Mouse (Mus musculus): ENCODE measurements at regions not wholly inside any gene's neighbourhood (a gene's known extent, or its start where the extent isn't known, plus 50 kb on each side); places are given as distances from the start of the nearest gene placed in this dataset.
A peak's percentile ranks its signal among the peaks of the same experiment; 100 is the strongest.

DNA sequence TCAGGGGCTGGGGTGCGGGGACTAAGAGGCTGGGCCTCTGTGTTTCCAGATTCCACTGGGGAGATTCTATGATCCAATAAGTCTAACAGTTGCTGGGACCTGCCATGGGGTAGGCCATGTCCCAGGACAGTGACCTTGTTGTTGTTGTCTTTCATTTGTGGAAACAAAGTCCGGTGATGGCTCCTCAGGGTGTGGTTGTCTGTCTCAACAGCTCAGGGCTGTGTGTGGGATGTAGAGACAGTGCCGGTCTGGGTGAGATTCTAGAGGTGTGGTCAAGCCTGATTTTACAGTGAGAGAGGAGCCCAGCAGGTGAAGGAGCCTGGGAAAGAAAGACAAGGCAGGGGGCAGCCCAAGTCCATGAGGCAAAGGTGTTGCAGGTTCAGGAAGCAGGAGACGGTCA lies 111.5 kb upstream of the Sulf2 start:
- WGBS: 85% methylated on average over 4 of the region's 4 CpGs
- H3K36me3 ChIP-seq (ENCODE audit: control insufficient read depth, insufficient read depth, low read length): no peaks in the 10 kb centered on the region
- peaks cover 12% of the 10 kb centered on the region; the same call in 1 of the 2 replicates for H3K4me1 ChIP-seq (ENCODE audit: control insufficient read depth, insufficient read depth, low read length)
- H3K27me3 ChIP-seq (replicated peaks; ENCODE audit: control insufficient read depth, insufficient read depth, low read length): no peaks in the 10 kb centered on the region
- no peak for ATAC-seq (ENCODE audit: low read depth)
- H3K9me3 ChIP-seq (ENCODE audit: control insufficient read depth, low read length): no peaks in the 10 kb centered on the region
- DNase-seq (ENCODE audit: low spot score): no peak
- no peak overlapping the region for H3K27ac ChIP-seq (replicated peaks; ENCODE audit: low read depth, low read length)
- H3K9ac ChIP-seq (ENCODE audit: low read depth, low read length): no peak overlapping the region
- no peak overlapping the region for H3K4me3 ChIP-seq (ENCODE audit: low read depth, low read length)
- no peak overlapping the region for H3K4me2 ChIP-seq (ENCODE audit: low read depth, low read length)

DNA sequence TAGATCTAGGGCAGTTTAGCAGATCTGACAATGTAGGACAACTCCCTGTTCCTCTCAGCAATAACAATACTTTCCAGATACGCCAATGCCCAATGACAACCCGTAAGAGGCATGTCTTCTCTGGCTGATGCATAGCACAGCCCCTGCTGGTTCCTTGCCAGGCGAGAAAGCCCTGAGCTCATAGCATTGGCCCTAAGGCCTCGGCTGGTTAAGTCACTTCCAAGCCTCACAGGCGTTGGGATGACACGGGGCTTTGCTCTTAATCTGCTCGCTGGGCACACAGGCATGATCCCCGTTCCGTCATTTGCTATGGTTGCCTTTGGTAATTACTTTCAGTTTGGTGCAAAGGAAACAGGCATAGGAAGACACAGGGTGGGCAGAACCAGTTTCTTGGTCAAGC lies 111.0 kb upstream of the Sulf2 start:
- 67% methylated on average over 9 of the region's 9 CpGs for WGBS

GRCm38 (mm10) chr2:166264756-166265155 lies 109.3 kb upstream of the Sulf2 start:
- Histone ChIP-seq H3K4me3 (ENCODE audit: low read depth, low read length) (no peak overlapping the region), H3K4me2 (ENCODE audit: low read depth, low read length) (no peak overlapping the region), H3K4me1 (ENCODE audit: control insufficient read depth, insufficient read depth, low read length) (peaks cover 19% of the 10 kb centered on the region), H3K9me3 (ENCODE audit: control insufficient read depth, low read length) (no peaks in the 10 kb centered on the region), H3K36me3 (ENCODE audit: control insufficient read depth, insufficient read depth, low read length) (no peaks in the 10 kb centered on the region), H3K27me3 (replicated peaks; ENCODE audit: control insufficient read depth, insufficient read depth, low read length) (no peaks in the 10 kb centered on the region), H3K9ac (ENCODE audit: low read depth, low read length) (no peak overlapping the region), H3K27ac (replicated peaks; ENCODE audit: low read depth, low read length) (no peak overlapping the region)
- no peak for DNase-seq (ENCODE audit: low spot score)
- ATAC-seq (ENCODE audit: low read depth): no peak
- 85% methylated on average over 9 of the region's 9 CpGs for WGBS

More for the DNA sequence above, 111.0 kb upstream of the Sulf2 start:
- Histone ChIP-seq H3K4me1 (ENCODE audit: control insufficient read depth, insufficient read depth, low read length) (peaks cover 12% of the 10 kb centered on the region; the same call in 1 of the 2 replicates), H3K4me2 (ENCODE audit: low read depth, low read length) (no peak overlapping the region), H3K27ac (replicated peaks; ENCODE audit: low read depth, low read length) (no peak overlapping the region), H3K4me3 (ENCODE audit: low read depth, low read length) (no peak overlapping the region), H3K9me3 (ENCODE audit: control insufficient read depth, low read length) (no peaks in the 10 kb centered on the region), H3K36me3 (ENCODE audit: control insufficient read depth, insufficient read depth, low read length) (no peaks in the 10 kb centered on the region), H3K9ac (ENCODE audit: low read depth, low read length) (no peak overlapping the region), H3K27me3 (replicated peaks; ENCODE audit: control insufficient read depth, insufficient read depth, low read length) (no peaks in the 10 kb centered on the region)
- ATAC-seq (ENCODE audit: low read depth) (peak; percentile 60; the same call in 1 of the 2 replicates), DNase-seq (ENCODE audit: low spot score) (peak; percentile 86)

GRCm38 (mm10) chr2:166261799-166262198 lies 106.3 kb upstream of the Sulf2 start:
- H3K4me2 ChIP-seq (ENCODE audit: low read depth, low read length): no peak overlapping the region
- 0 out of 2 replicates have a peak, but pooled peaks cover 4% of the 10 kb centered on the region for H3K9me3 ChIP-seq (ENCODE audit: control insufficient read depth, low read length)
- DNase-seq (ENCODE audit: low spot score): peak; percentile 57
- no peaks in the 10 kb centered on the region for H3K36me3 ChIP-seq (ENCODE audit: control insufficient read depth, insufficient read depth, low read length)
- peaks cover 28% of the 10 kb centered on the region for H3K4me1 ChIP-seq (ENCODE audit: control insufficient read depth, insufficient read depth, low read length)
- no peak for ATAC-seq (ENCODE audit: low read depth)
- 31% methylated on average over 7 of the region's 7 CpGs for WGBS
- H3K9ac ChIP-seq (ENCODE audit: low read depth, low read length): no peak overlapping the region
- no peak overlapping the region for H3K4me3 ChIP-seq (ENCODE audit: low read depth, low read length)
- no peaks in the 10 kb centered on the region for H3K27me3 ChIP-seq (replicated peaks; ENCODE audit: control insufficient read depth, insufficient read depth, low read length)
- no peak overlapping the region for H3K27ac ChIP-seq (replicated peaks; ENCODE audit: low read depth, low read length)

- Histone ChIP-seq H3K27ac (replicated peaks; ENCODE audit: low read depth, low read length) (peak overlapping the region; percentile 35), H3K36me3 (ENCODE audit: control insufficient read depth, insufficient read depth, low read length) (no peaks in the 10 kb centered on the region), H3K9me3 (ENCODE audit: control insufficient read depth, low read length) (0 out of 2 replicates have a peak, but pooled peaks cover 4% of the 10 kb centered on the region), H3K9ac (ENCODE audit: low read depth, low read length) (no peak overlapping the region), H3K4me1 (ENCODE audit: control insufficient read depth, insufficient read depth, low read length) (peaks cover 30% of the 10 kb centered on the region), H3K4me3 (ENCODE audit: low read depth, low read length) (no peak overlapping the region), H3K4me2 (ENCODE audit: low read depth, low read length) (no peak overlapping the region), H3K27me3 (replicated peaks; ENCODE audit: control insufficient read depth, insufficient read depth, low read length) (no peaks in the 10 kb centered on the region)
- WGBS: 60% methylated on average over 7 of the region's 7 CpGs
- ATAC-seq (ENCODE audit: low read depth) (no peak), DNase-seq (ENCODE audit: low spot score) (no peak)
Observed at GRCm38 (mm10) chr2:166261065-166261464, 105.6 kb upstream of the Sulf2 start.

DNA sequence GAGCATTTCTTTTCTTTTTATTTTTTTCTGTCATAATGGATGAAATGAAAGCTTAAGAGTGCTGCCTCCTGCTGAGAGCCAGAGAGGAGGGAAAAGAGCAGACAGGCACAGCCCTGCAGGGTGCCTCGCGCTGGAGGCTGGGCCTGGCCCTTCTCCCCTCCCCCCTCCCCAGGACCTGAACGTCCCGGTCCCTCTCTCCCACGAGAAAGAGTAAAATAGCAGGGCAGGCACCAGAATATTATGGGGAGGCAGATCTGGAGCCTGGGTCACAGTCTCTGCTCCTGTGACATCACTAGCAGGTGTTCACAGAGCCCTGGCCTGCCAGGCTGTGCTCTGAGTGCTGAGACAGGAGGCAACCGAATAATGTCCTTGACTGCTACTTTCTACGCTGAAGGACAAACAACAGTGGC lies 103.3 kb upstream of the Sulf2 start:
- H3K27ac ChIP-seq (replicated peaks; ENCODE audit: low read depth, low read length): no peak overlapping the region; the same call in 1 of the 2 replicates
- 0 out of 2 replicates have a peak, but pooled peaks cover 4% of the 10 kb centered on the region for H3K9me3 ChIP-seq (ENCODE audit: control insufficient read depth, low read length)
- ATAC-seq (ENCODE audit: low read depth) (no peak), DNase-seq (ENCODE audit: low spot score) (no peak)
- no peak overlapping the region for H3K9ac ChIP-seq (ENCODE audit: low read depth, low read length)
- no peaks in the 10 kb centered on the region for H3K36me3 ChIP-seq (ENCODE audit: control insufficient read depth, insufficient read depth, low read length)
- H3K27me3 ChIP-seq (replicated peaks; ENCODE audit: control insufficient read depth, insufficient read depth, low read length): no peaks in the 10 kb centered on the region
- H3K4me2 ChIP-seq (ENCODE audit: low read depth, low read length): 0 out of 2 replicates have a peak overlapping the region, but pooled peaks have one; percentile 8
- H3K4me3 ChIP-seq (ENCODE audit: low read depth, low read length): no peak overlapping the region
- H3K4me1 ChIP-seq (ENCODE audit: control insufficient read depth, insufficient read depth, low read length): peaks cover 30% of the 10 kb centered on the region
- WGBS: 9% methylated on average over 7 of the region's 7 CpGs

- Histone ChIP-seq H3K27ac (replicated peaks; ENCODE audit: low read depth, low read length) (no peak overlapping the region), H3K4me1 (ENCODE audit: control insufficient read depth, insufficient read depth, low read length) (peaks cover 30% of the 10 kb centered on the region), H3K4me3 (ENCODE audit: low read depth, low read length) (no peak overlapping the region), H3K36me3 (ENCODE audit: control insufficient read depth, insufficient read depth, low read length) (no peaks in the 10 kb centered on the region), H3K4me2 (ENCODE audit: low read depth, low read length) (no peak overlapping the region), H3K9me3 (ENCODE audit: control insufficient read depth, low read length) (0 out of 2 replicates have a peak, but pooled peaks cover 4% of the 10 kb centered on the region), H3K9ac (ENCODE audit: low read depth, low read length) (no peak overlapping the region), H3K27me3 (replicated peaks; ENCODE audit: control insufficient read depth, insufficient read depth, low read length) (no peaks in the 10 kb centered on the region)
- ATAC-seq (ENCODE audit: low read depth) (no peak), DNase-seq (ENCODE audit: low spot score) (no peak)
- 70% methylated on average over 4 of the region's 4 CpGs for WGBS
Observed at GRCm38 (mm10) chr2:166257666-166258065, 102.2 kb upstream of the Sulf2 start.

- Histone ChIP-seq H3K4me1 (ENCODE audit: control insufficient read depth, insufficient read depth, low read length) (peaks cover 22% of the 10 kb centered on the region), H3K4me3 (ENCODE audit: low read depth, low read length) (no peak overlapping the region), H3K9me3 (ENCODE audit: control insufficient read depth, low read length) (0 out of 2 replicates have a peak, but pooled peaks cover 4% of the 10 kb centered on the region), H3K9ac (ENCODE audit: low read depth, low read length) (no peak overlapping the region), H3K4me2 (ENCODE audit: low read depth, low read length) (no peak overlapping the region), H3K27ac (replicated peaks; ENCODE audit: low read depth, low read length) (no peak overlapping the region), H3K36me3 (ENCODE audit: control insufficient read depth, insufficient read depth, low read length) (no peaks in the 10 kb centered on the region), H3K27me3 (replicated peaks; ENCODE audit: control insufficient read depth, insufficient read depth, low read length) (no peaks in the 10 kb centered on the region)
- no peak for DNase-seq (ENCODE audit: low spot score)
- WGBS: 60% methylated on average over 10 of the region's 10 CpGs
- ATAC-seq (ENCODE audit: low read depth): no peak
Observed at GRCm38 (mm10) chr2:166256193-166256592, 100.7 kb upstream of the Sulf2 start.

- DNase-seq (ENCODE audit: low spot score) (no peak), ATAC-seq (ENCODE audit: low read depth) (no peak; the same call in 1 of the 2 replicates)
- 90% methylated on average over 6 of the region's 6 CpGs for WGBS
- no peak overlapping the region for H3K4me2 ChIP-seq (ENCODE audit: low read depth, low read length)
- H3K36me3 ChIP-seq (ENCODE audit: control insufficient read depth, insufficient read depth, low read length): no peaks in the 10 kb centered on the region
- H3K27ac ChIP-seq (replicated peaks; ENCODE audit: low read depth, low read length): no peak overlapping the region
- no peaks in the 10 kb centered on the region for H3K27me3 ChIP-seq (replicated peaks; ENCODE audit: control insufficient read depth, insufficient read depth, low read length)
- 0 out of 2 replicates have a peak, but pooled peaks cover 4% of the 10 kb centered on the region for H3K9me3 ChIP-seq (ENCODE audit: control insufficient read depth, low read length)
- no peak overlapping the region for H3K9ac ChIP-seq (ENCODE audit: low read depth, low read length)
- H3K4me3 ChIP-seq (ENCODE audit: low read depth, low read length): no peak overlapping the region
- peaks cover 14% of the 10 kb centered on the region for H3K4me1 ChIP-seq (ENCODE audit: control insufficient read depth, insufficient read depth, low read length)
Observed at GRCm38 (mm10) chr2:166254581-166254980, 99.1 kb upstream of the Sulf2 start.
